Mouse (Mus musculus): ENCODE data around the gene Pygo1. TPM values are rescaled to one million over a fixed set of nuclear protein-coding genes. Genes with fewer than 3 reads are reported as not detected.
A peak's percentile ranks its signal among the peaks of the same experiment; 100 is the strongest.

Pygo1 gene
- polyA plus RNA-seq, 1 experiment from 2014 or later = 1.8 TPM

- 53% methylated on average over 8 of the region's 8 CpGs for WGBS
- H3K9me3 ChIP-seq (ENCODE audit: low read length) = no peaks in the 10 kb centered on the region
- H3K9ac ChIP-seq (replicated peaks; ENCODE audit: low read depth) = no peak overlapping the region
- no peak overlapping the region for H3K4me3 ChIP-seq (ENCODE audit: low read depth, low read length)
- no peak for DNase-seq (ENCODE audit: low spot score)
- H3K27me3 ChIP-seq (replicated peaks; ENCODE audit: insufficient read depth, low read length) = no peaks in the 10 kb centered on the region
- H3K4me1 ChIP-seq (ENCODE audit: insufficient read depth, low read depth, low read length) = no peaks in the 10 kb centered on the region
- H3K4me2 ChIP-seq (replicated peaks; ENCODE audit: low read depth, low read length) = no peak overlapping the region
- no peaks in the 10 kb centered on the region for H3K36me3 ChIP-seq (ENCODE audit: insufficient read depth, low read length)
- TF ChIP-seq CTCF (IDR thresholded peaks at IDR 0.05) (no peak), EP300 (IDR thresholded peaks at IDR 0.05) (no peak)
- ATAC-seq = no peak
- no peak overlapping the region for H3K27ac ChIP-seq (ENCODE audit: low read length)
Measured at GRCm38 (mm10) chr9:72902057-72902456, 23.4 kb upstream of the Pygo1 start.

GRCm38 (mm10) chr9:72902611-72903010, 22.8 kb upstream of the Pygo1 start:
- Histone ChIP-seq H3K27me3 (replicated peaks; ENCODE audit: insufficient read depth, low read length) (no peaks in the 10 kb centered on the region), H3K9me3 (ENCODE audit: low read length) (no peaks in the 10 kb centered on the region), H3K36me3 (ENCODE audit: insufficient read depth, low read length) (no peaks in the 10 kb centered on the region), H3K4me2 (replicated peaks; ENCODE audit: low read depth, low read length) (no peak overlapping the region), H3K4me1 (ENCODE audit: insufficient read depth, low read depth, low read length) (no peaks in the 10 kb centered on the region), H3K27ac (ENCODE audit: low read length) (no peak overlapping the region), H3K9ac (replicated peaks; ENCODE audit: low read depth) (no peak overlapping the region), H3K4me3 (ENCODE audit: low read depth, low read length) (no peak overlapping the region)
- no peak for DNase-seq (ENCODE audit: low spot score)
- no peak for TF ChIP-seq CTCF (IDR thresholded peaks at IDR 0.05)
- no peak for TF ChIP-seq EP300 (IDR thresholded peaks at IDR 0.05)
- ATAC-seq = no peak
- WGBS = 82% methylated on average over 5 of the region's 5 CpGs

- no peak for ATAC-seq
- no peak for DNase-seq (ENCODE audit: low spot score)
- WGBS = 69% methylated on average over 6 of the region's 6 CpGs
Measured at GRCm38 (mm10) chr9:72906693-72907103, 18.7 kb upstream of the Pygo1 start.

GRCm38 (mm10) chr9:72911381-72911780, 14.1 kb upstream of the Pygo1 start:
- ATAC-seq (no peak), DNase-seq (ENCODE audit: low spot score) (no peak)
- Histone ChIP-seq H3K4me1 (ENCODE audit: insufficient read depth, low read depth, low read length) (no peaks in the 10 kb centered on the region), H3K4me3 (ENCODE audit: low read depth, low read length) (no peak overlapping the region), H3K36me3 (ENCODE audit: insufficient read depth, low read length) (no peaks in the 10 kb centered on the region), H3K27me3 (replicated peaks; ENCODE audit: insufficient read depth, low read length) (no peaks in the 10 kb centered on the region), H3K27ac (ENCODE audit: low read length) (no peak overlapping the region), H3K9ac (replicated peaks; ENCODE audit: low read depth) (no peak overlapping the region), H3K4me2 (replicated peaks; ENCODE audit: low read depth, low read length) (no peak overlapping the region), H3K9me3 (ENCODE audit: low read length) (no peaks in the 10 kb centered on the region)
- TF ChIP-seq CTCF (IDR thresholded peaks at IDR 0.05) = peak; percentile 6; the same call in 1 of the 2 replicates
- no peak for TF ChIP-seq EP300 (IDR thresholded peaks at IDR 0.05)
- 91% methylated on average over 2 of the region's 2 CpGs for WGBS

More at GRCm38 (mm10) chr9:72906693-72907103, 18.7 kb upstream of the Pygo1 start:
- Histone ChIP-seq H3K9ac (replicated peaks; ENCODE audit: low read depth) (no peak overlapping the region), H3K36me3 (ENCODE audit: insufficient read depth, low read length) (no peaks in the 10 kb centered on the region), H3K4me1 (ENCODE audit: insufficient read depth, low read depth, low read length) (no peaks in the 10 kb centered on the region), H3K9me3 (ENCODE audit: low read length) (no peaks in the 10 kb centered on the region), H3K27ac (ENCODE audit: low read length) (no peak overlapping the region), H3K27me3 (replicated peaks; ENCODE audit: insufficient read depth, low read length) (no peaks in the 10 kb centered on the region), H3K4me3 (ENCODE audit: low read depth, low read length) (no peak overlapping the region), H3K4me2 (replicated peaks; ENCODE audit: low read depth, low read length) (no peak overlapping the region)
- TF ChIP-seq CTCF (IDR thresholded peaks at IDR 0.05) = no peak
- no peak for TF ChIP-seq EP300 (IDR thresholded peaks at IDR 0.05)

DNA sequence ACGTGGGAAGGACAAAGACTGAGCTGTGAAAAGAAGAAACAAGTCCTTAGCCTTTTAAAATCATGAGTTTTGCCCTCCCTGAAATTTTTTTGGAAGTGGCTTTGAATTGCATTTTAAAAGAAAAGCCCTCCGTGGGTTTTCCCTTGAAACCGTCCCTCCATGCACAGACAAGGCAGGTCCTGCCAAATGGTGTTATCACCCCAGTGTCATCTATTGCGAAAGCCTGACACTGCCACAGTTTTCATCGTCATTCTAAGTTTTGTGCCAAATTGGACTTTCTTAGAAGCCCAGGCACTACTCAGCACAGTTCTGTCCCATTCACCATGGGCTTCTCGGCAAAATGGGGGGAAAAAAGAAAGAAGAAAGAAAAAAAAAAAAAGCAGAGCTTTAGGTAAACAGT, 11.9 kb upstream of the Pygo1 start:
- peak; percentile 30 for DNase-seq (ENCODE audit: low spot score)
- peak; percentile 26; the same call in 1 of the 2 replicates for ATAC-seq
- Histone ChIP-seq H3K4me3 (ENCODE audit: low read depth, low read length) (peak overlapping the region; percentile 25; the same call in 1 of the 2 replicates), H3K36me3 (ENCODE audit: insufficient read depth, low read length) (no peaks in the 10 kb centered on the region), H3K27me3 (replicated peaks; ENCODE audit: insufficient read depth, low read length) (no peaks in the 10 kb centered on the region), H3K9me3 (ENCODE audit: low read length) (no peaks in the 10 kb centered on the region), H3K4me1 (ENCODE audit: insufficient read depth, low read depth, low read length) (no peaks in the 10 kb centered on the region), H3K4me2 (replicated peaks; ENCODE audit: low read depth, low read length) (peak overlapping the region; percentile 40), H3K27ac (ENCODE audit: low read length) (no peak overlapping the region), H3K9ac (replicated peaks; ENCODE audit: low read depth) (no peak overlapping the region)
- 35% methylated on average over 6 of the region's 6 CpGs for WGBS
- TF ChIP-seq EP300 (IDR thresholded peaks at IDR 0.05) = no peak
- TF ChIP-seq CTCF (IDR thresholded peaks at IDR 0.05) = no peak

- TF ChIP-seq CTCF (IDR thresholded peaks at IDR 0.05) (peak; percentile 7; the same call in 1 of the 2 replicates), EP300 (IDR thresholded peaks at IDR 0.05) (no peak)
- no peak overlapping the region for H3K27ac ChIP-seq (ENCODE audit: low read length)
- no peak overlapping the region for H3K9ac ChIP-seq (replicated peaks; ENCODE audit: low read depth)
- H3K4me3 ChIP-seq (ENCODE audit: low read depth, low read length) = no peak overlapping the region
- no peaks in the 10 kb centered on the region for H3K36me3 ChIP-seq (ENCODE audit: insufficient read depth, low read length)
- no peak for ATAC-seq
- WGBS = 46% methylated on average over 7 of the region's 7 CpGs
- DNase-seq (ENCODE audit: low spot score) = no peak
- H3K4me2 ChIP-seq (replicated peaks; ENCODE audit: low read depth, low read length) = no peak overlapping the region
- H3K4me1 ChIP-seq (ENCODE audit: insufficient read depth, low read depth, low read length) = no peaks in the 10 kb centered on the region
- H3K9me3 ChIP-seq (ENCODE audit: low read length) = no peaks in the 10 kb centered on the region
- no peaks in the 10 kb centered on the region for H3K27me3 ChIP-seq (replicated peaks; ENCODE audit: insufficient read depth, low read length)
Measured at GRCm38 (mm10) chr9:72915728-72916127, 9.7 kb upstream of the Pygo1 start.

DNA sequence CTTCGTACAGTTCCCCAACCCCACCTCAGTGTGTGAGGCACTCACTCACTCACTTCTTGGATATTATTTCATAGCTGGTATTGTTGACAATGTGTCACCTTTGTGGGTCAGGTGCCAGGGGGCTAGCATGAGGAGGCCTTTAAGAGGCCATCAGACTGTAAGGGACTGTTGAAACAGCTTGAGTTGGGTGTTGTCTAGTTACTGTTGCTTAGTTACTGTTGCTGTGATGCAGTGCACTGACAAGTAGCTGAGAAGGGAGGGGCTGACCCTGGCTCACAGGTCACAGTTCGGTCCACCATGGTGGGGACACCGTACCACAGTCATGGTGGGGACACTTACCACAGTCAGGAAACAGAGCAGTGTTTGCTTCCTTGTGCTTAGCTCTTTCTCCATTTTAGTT, 2.4 kb upstream of the Pygo1 start:
- H3K36me3 ChIP-seq (ENCODE audit: insufficient read depth, low read length) = no peaks in the 10 kb centered on the region
- no peak overlapping the region for H3K4me2 ChIP-seq (replicated peaks; ENCODE audit: low read depth, low read length)
- DNase-seq (ENCODE audit: low spot score) = peak; percentile 21
- no peak overlapping the region for H3K27ac ChIP-seq (ENCODE audit: low read length)
- H3K4me1 ChIP-seq (ENCODE audit: insufficient read depth, low read depth, low read length) = no peaks in the 10 kb centered on the region
- no peak overlapping the region for H3K9ac ChIP-seq (replicated peaks; ENCODE audit: low read depth)
- ATAC-seq = no peak
- TF ChIP-seq CTCF (IDR thresholded peaks at IDR 0.05) (no peak), EP300 (IDR thresholded peaks at IDR 0.05) (no peak)
- no peaks in the 10 kb centered on the region for H3K27me3 ChIP-seq (replicated peaks; ENCODE audit: insufficient read depth, low read length)
- no peak overlapping the region for H3K4me3 ChIP-seq (ENCODE audit: low read depth, low read length)
- H3K9me3 ChIP-seq (ENCODE audit: low read length) = no peaks in the 10 kb centered on the region
- WGBS = 77% methylated on average over 3 of the region's 3 CpGs

All from lung, postnatal 0 days (tissue).